Mouse (Mus musculus) frontal cortex, postnatal 25 days (tissue): ENCODE measurements at regions not wholly inside any gene's neighbourhood (a gene's known extent, or its start where the extent isn't known, plus 50 kb on each side); places are given as distances from the start of the nearest gene placed in this dataset.

Experiments used
- DNase-seq, 2 experiments: peaks; one replicate each; pipeline ENCODE4 v3.0.0; 2022; ENCODE audit warnings: low spot score in 2 of 2

- no peak for DNase-seq
Observed at GRCm38 (mm10) chr7:39866674-39867428, 349.3 kb downstream of the Zfp619 start.

- no peak for DNase-seq
Observed at GRCm38 (mm10) chr7:39867451-39867850, 349.9 kb downstream of the Zfp619 start.

GRCm38 (mm10) chr7:39882113-39882512 is 364.5 kb downstream of the Zfp619 start:
- no peak for DNase-seq

- no peak for DNase-seq
Observed at GRCm38 (mm10) chr7:39894208-39894896, 376.8 kb downstream of the Zfp619 start.

- no peak for DNase-seq
Observed at GRCm38 (mm10) chr7:39896918-39897317, 379.4 kb downstream of the Zfp619 start.

- DNase-seq: no peak
Observed at GRCm38 (mm10) chr7:39898268-39898667, 380.7 kb downstream of the Zfp619 start.

GRCm38 (mm10) chr7:39933946-39934345 is 416.4 kb downstream of the Zfp619 start:
- DNase-seq: no peak

GRCm38 (mm10) chr7:39937262-39937661 is 419.7 kb downstream of the Zfp619 start:
- DNase-seq: no peak

- no peak for DNase-seq
Observed at GRCm38 (mm10) chr7:39942262-39942900, 424.8 kb downstream of the Zfp619 start.

- DNase-seq: no peak
Observed at GRCm38 (mm10) chr7:39954110-39954509, 436.5 kb downstream of the Zfp619 start.

- DNase-seq: no peak
Observed at GRCm38 (mm10) chr7:39954931-39955330, 437.4 kb downstream of the Zfp619 start.

GRCm38 (mm10) chr7:39978121-39978520 is 460.6 kb downstream of the Zfp619 start:
- no peak for DNase-seq

GRCm38 (mm10) chr7:39981647-39982046 is 464.1 kb downstream of the Zfp619 start:
- no peak for DNase-seq
